Mouse (Mus musculus) limb, embryonic 11.5 days (tissue): ENCODE data around the gene Rad52. TPM values are rescaled to one million over a fixed set of nuclear protein-coding genes. Genes with fewer than 3 reads are reported as not detected.

Source experiments
- ATAC-seq: fragments of 200-750 bp; cut with Nextera tagmentation; 2 replicates; pipeline ENCODE4 v1.8.0; 2017; ENCODE audit warnings: low read depth; ENCODE audit not compliant: insufficient number of reproducible peaks, low FRiP score, low TSS enrichment
- DNase-seq: peaks from one replicate; pipeline ENCODE4 v3.0.0-alpha.2; 2015; ENCODE audit warnings: low spot score
- H3K27ac ChIP-seq: fragments of 300-500 bp; sonication (generic); replicated peaks from 2 replicates; pipeline ENCODE4 v1.5.1; 2014; ENCODE audit warnings: low read depth, mild to moderate bottlenecking, low read length
- H3K27me3 ChIP-seq: fragments of 300-500 bp; sonication (generic); 2 replicates; pipeline ENCODE4 v1.6.1; 2014; ENCODE audit warnings: mild to moderate bottlenecking, low read length, mixed read lengths; ENCODE audit not compliant: control insufficient read depth, insufficient read depth
- H3K36me3 ChIP-seq: fragments of 300-500 bp; sonication (generic); 2 replicates; pipeline ENCODE4 v1.6.1; 2014; ENCODE audit warnings: mild to moderate bottlenecking, low read length, moderate library complexity, mixed read lengths; ENCODE audit not compliant: control insufficient read depth, insufficient read depth
- H3K4me1 ChIP-seq: fragments of 300-500 bp; sonication (generic); 2 replicates; pipeline ENCODE4 v1.6.1; 2014; ENCODE audit warnings: low read length, mixed read lengths; ENCODE audit not compliant: control insufficient read depth, insufficient read depth
- H3K4me2 ChIP-seq: fragments of 300-500 bp; sonication (generic); 2 replicates; pipeline ENCODE4 v1.6.1; 2014; ENCODE audit warnings: low read depth, mild to moderate bottlenecking, moderate library complexity; ENCODE audit not compliant: severe bottlenecking
- H3K4me3 ChIP-seq: fragments of 300-500 bp; sonication (generic); 2 replicates; pipeline ENCODE4 v1.5.1; 2014; ENCODE audit warnings: low read depth, low read length
- H3K9ac ChIP-seq: fragments of 300-500 bp; sonication (generic); 2 replicates; pipeline ENCODE4 v1.6.1; 2014; ENCODE audit warnings: mild to moderate bottlenecking, low read length
- H3K9me3 ChIP-seq: fragments of 300-500 bp; sonication (generic); 2 replicates; pipeline ENCODE4 v1.6.1; 2016; ENCODE audit warnings: low read length; ENCODE audit not compliant: control insufficient read depth
- WGBS: fragments of 180-500 bp; shearing (Covaris S2); extraction: QIAGEN DNeasy Blood & Tissue Kit; methylation state at CpG from one replicate; pipeline ENCODE4 v1.1.7; 2014; 5-methylcytosine and 5-hydroxymethylcytosine counted together
- polyA plus RNA-seq: library from polyadenylated mRNA; unstranded; fragments of >200 nt; fragmentation: Nextera tagmentation; extraction: Ambion mirVana; gene quantifications from 2 replicates; pipeline ENCODE4 v1.2.1, GENCODE M21; 2014

Rad52 gene
- polyA plus RNA-seq, 1 experiment from 2014 or later: 24.2 TPM

DNA sequence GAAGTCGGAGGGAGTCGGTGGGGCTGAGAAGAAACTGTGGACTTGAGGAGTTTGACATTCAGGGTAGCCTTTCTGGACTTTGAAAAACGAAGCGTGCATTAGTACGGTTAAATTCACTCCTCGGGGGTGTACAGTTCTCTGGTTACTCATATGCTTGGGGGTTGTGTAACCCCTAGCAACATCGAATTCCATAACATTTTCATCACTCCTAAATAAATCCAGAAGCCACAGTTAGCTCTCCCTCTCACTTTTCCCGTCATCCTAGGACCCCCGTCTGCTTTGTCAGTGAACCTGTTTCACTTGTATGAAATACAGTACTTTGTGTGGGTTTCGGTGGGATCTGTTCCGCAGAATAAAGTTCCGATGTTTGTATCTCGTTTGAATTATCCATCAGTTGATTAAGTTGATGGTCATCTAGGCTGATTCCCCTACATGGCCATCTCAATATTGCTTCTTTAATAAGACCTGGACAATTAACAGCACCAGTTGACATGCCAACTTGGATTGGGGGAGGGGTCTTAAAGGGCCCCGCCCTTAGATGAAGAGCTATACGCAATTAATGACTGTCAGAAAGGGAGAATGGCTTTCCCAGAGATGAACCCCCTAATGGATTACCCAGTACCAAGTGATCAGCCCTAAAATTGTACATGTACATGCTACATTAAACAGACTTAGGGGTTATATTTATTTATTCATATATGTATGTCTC lies 737 bp downstream of the Rad52 start:
- no peaks in the 10 kb centered on the region for H3K36me3 ChIP-seq
- H3K9ac ChIP-seq: peak overlapping the region; percentile 91
- H3K4me3 ChIP-seq: peak overlapping the region; percentile 88
- H3K9me3 ChIP-seq: no peaks in the 10 kb centered on the region
- peak overlapping the region; percentile 63 for H3K4me2 ChIP-seq
- no peak for ATAC-seq
- no peak for DNase-seq
- WGBS: 26% methylated on average over 15 of the region's 15 CpGs
- H3K4me1 ChIP-seq: 0 out of 2 replicates have a peak, but pooled peaks cover 4% of the 10 kb centered on the region
- H3K27me3 ChIP-seq: no peaks in the 10 kb centered on the region
- peak overlapping the region; percentile 74; the same call in 1 of the 2 replicates for H3K27ac ChIP-seq

DNA sequence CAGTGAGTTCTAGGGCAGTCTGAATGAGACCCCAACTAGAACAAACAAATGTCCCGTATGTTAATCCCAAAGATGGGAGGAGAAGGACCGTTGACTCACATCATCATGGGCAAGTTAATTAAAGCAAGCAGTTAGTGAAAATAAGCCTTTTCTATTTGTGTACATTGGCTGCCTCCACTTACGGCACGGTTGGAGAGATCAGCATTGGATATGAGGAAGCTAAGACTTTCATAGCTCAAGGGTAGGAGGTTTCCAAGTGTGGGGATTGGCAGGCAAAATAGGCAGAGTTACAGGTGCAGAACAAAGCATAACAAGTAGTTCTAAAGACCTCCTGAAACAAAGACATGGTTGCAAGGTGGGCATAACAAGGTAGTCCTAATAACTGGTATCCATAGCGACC lies 3.0 kb downstream of the Rad52 start:
- 94% methylated on average over 5 of the region's 5 CpGs for WGBS
- H3K4me1 ChIP-seq: 0 out of 2 replicates have a peak, but pooled peaks cover 4% of the 10 kb centered on the region
- no peak overlapping the region for H3K27ac ChIP-seq
- H3K4me3 ChIP-seq: no peak overlapping the region
- H3K36me3 ChIP-seq: no peaks in the 10 kb centered on the region
- H3K27me3 ChIP-seq: no peaks in the 10 kb centered on the region
- H3K9me3 ChIP-seq: no peaks in the 10 kb centered on the region
- H3K4me2 ChIP-seq: no peak overlapping the region
- no peak for ATAC-seq
- DNase-seq: no peak
- H3K9ac ChIP-seq: no peak overlapping the region

DNA sequence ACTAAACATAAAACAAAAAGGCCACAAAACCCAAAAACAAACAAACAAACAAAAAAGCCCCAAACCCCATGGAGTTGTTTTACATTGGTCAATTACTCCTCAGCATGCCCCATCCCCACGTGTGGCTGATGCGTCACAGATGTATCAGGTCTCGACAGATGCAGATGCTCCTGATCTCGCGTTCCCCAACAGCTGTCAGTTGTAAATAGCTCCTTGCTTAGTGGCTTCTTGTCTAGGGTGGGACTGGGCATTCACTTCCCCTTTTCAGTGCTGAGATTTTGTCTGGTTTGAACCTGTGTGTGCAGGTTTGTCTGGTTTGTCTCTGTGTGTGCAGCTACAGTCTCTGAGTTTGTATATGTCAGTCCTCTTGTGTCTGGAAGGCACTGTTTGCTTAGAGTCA lies 9.5 kb downstream of the Rad52 start:
- H3K4me3 ChIP-seq: no peak overlapping the region
- no peak overlapping the region for H3K4me2 ChIP-seq
- no peaks in the 10 kb centered on the region for H3K4me1 ChIP-seq
- 79% methylated on average over 5 of the region's 5 CpGs for WGBS
- no peak overlapping the region for H3K27ac ChIP-seq
- ATAC-seq (no peak), DNase-seq (no peak)
- no peaks in the 10 kb centered on the region for H3K9me3 ChIP-seq
- no peaks in the 10 kb centered on the region for H3K27me3 ChIP-seq
- H3K9ac ChIP-seq: no peak overlapping the region
- H3K36me3 ChIP-seq: peaks cover 2% of the 10 kb centered on the region; the same call in 1 of the 2 replicates

DNA sequence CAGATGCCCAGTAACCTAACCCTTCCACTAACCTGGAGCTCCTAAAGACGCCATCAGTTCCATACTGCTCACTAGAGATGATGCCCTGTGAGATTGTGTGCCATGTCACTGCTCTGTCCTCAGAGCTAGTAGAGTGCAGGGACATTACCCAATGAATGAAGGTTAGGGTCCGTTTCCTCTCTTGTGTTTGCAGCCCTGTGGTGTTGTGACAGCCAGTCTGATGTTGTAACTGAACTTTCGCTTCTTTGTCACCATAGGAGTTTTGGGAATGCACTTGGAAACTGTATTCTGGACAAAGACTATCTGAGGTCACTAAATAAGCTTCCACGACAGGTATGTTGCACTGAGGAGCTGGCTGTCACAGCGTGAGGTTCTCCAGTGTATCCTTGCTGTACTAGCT lies 13.2 kb downstream of the Rad52 start:
- no peak overlapping the region for H3K4me3 ChIP-seq
- 92% methylated on average over 5 of the region's 5 CpGs for WGBS

DNA sequence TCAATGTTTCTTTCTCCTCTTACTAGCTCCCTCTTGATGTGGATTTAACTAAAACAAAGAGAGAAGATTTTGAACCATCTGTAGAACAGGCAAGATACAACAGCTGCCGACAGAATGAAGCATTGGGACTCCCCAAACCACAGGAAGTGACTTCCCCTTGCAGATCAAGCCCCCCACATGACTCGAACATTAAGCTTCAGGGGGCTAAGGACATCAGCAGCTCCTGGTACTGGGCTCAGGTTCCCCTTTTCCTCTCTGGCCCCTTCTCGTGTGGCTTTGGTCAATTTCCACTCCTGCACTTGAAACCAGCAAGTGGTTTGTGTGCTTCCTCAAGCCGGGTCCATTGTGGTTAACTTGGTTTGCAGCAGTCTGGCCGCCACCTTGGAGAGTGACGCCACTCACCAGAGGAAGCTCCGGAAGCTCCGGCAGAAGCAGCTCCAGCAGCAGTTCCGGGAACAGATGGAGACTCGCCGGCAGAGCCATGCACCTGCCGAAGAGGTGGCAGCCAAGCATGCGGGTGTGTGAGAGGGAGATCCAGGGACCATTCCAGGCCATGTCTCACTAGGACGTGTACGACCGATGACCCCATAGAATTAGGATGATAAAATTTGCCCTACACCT lies 16.2 kb downstream of the Rad52 start:
- H3K9ac ChIP-seq: no peak overlapping the region
- WGBS: 92% methylated on average over 16 of the region's 16 CpGs
- H3K4me1 ChIP-seq: no peaks in the 10 kb centered on the region
- H3K27me3 ChIP-seq: no peaks in the 10 kb centered on the region
- peaks cover 14% of the 10 kb centered on the region for H3K36me3 ChIP-seq
- ATAC-seq (no peak), DNase-seq (no peak)
- no peak overlapping the region for H3K4me3 ChIP-seq
- no peaks in the 10 kb centered on the region for H3K9me3 ChIP-seq
- no peak overlapping the region for H3K4me2 ChIP-seq
- H3K27ac ChIP-seq: no peak overlapping the region

More for the DNA sequence above, 13.2 kb downstream of the Rad52 start:
- H3K9ac ChIP-seq: no peak overlapping the region
- no peaks in the 10 kb centered on the region for H3K4me1 ChIP-seq
- no peaks in the 10 kb centered on the region for H3K9me3 ChIP-seq
- H3K27ac ChIP-seq: no peak overlapping the region
- ATAC-seq (no peak), DNase-seq (no peak)
- peaks cover 13% of the 10 kb centered on the region for H3K36me3 ChIP-seq
- no peaks in the 10 kb centered on the region for H3K27me3 ChIP-seq
- H3K4me2 ChIP-seq: no peak overlapping the region

DNA sequence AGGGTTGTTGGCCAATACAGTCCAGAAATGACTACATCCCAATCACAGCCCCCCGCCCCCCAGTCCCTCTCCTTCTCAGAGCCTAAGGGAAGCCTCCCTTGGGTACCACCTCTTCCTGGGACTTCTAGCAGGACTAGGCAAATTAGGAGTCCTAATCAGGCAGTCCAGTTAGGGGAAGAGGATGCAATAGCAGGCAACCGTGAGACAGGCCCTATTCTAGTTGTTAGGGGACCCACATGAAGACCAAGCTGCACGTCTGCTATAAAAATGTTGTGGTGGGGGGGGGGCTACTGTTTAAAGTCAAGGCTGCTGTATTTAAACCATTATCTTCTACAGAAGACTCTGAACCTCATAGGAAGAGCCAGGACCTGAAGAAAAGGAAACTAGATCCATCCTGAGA lies 19.6 kb downstream of the Rad52 start:
- no peak overlapping the region for H3K27ac ChIP-seq
- no peaks in the 10 kb centered on the region for H3K27me3 ChIP-seq
- H3K4me1 ChIP-seq: no peaks in the 10 kb centered on the region
- DNase-seq (no peak), ATAC-seq (no peak)
- no peak overlapping the region for H3K4me2 ChIP-seq
- 84% methylated on average over 3 of the region's 3 CpGs for whole genome bisulfite sequencing
- no peak overlapping the region for H3K9ac ChIP-seq
- peaks cover 24% of the 10 kb centered on the region for H3K36me3 ChIP-seq
- no peak overlapping the region for H3K4me3 ChIP-seq
- no peaks in the 10 kb centered on the region for H3K9me3 ChIP-seq

DNA sequence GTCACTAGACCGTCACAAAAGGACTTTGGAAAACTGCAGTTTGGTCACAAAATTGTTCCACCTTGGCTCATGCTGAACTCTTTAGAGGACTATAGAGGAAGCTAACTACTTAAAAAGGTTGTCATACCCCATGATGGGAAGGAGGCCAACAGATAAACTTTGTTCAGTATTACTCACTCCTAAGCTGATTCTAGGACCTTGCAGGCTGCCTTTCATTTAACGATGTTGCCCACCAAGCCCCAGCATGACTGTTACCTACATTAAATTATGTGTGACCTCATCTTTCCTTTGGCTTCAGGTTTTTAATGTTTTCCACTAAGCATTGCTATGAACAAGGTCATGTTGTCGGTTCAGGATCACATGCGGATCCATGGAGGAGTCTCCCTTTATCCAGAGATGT lies 20.0 kb downstream of the Rad52 start:
- 92% methylated on average over 4 of the region's 4 CpGs for WGBS
- Histone ChIP-seq H3K27ac (no peak overlapping the region), H3K4me2 (no peak overlapping the region), H3K4me1 (no peaks in the 10 kb centered on the region), H3K27me3 (no peaks in the 10 kb centered on the region), H3K9me3 (no peaks in the 10 kb centered on the region), H3K4me3 (no peak overlapping the region), H3K9ac (no peak overlapping the region), H3K36me3 (peaks cover 21% of the 10 kb centered on the region)
- no peak for DNase-seq
- ATAC-seq: no peak

DNA sequence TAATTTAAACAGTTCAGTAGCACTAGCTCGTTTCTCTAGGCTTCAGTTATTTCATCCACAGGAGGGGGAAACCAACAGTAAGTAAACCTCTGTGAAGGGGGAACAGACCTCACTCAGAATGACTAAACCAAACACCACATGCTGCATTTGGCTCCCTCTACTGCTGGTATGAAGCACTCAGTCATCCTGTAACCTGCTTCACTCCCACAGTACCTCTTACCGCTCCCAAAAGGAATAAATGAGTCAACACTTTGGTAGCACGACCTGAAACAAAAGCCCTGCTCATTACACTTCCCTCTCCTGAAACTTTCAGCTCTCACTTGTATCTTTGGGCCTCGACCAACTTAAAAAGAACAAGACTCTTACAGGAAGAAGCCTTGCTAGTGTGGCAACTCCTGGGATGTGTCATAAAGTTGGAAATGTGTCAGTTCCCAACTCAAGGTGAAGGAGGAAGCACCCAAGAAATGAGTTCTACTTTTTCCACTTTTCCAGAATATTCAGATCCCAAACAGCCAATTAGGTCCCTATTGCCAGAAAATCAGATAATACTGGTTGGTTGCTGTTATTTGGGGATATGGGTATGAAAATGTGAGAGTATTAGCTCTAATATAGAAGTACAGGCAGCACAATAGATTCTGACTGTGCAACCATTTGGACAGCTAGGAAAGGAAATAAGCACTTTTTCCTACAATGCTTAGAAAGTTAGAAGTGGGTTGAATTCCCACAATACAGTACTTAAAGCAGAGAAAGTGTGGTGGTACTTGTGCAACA lies 21.9 kb downstream of the Rad52 start:
- Histone ChIP-seq H3K36me3 (peaks cover 16% of the 10 kb centered on the region), H3K27me3 (no peaks in the 10 kb centered on the region), H3K4me1 (no peaks in the 10 kb centered on the region), H3K27ac (no peak overlapping the region), H3K4me2 (no peak overlapping the region), H3K9me3 (no peaks in the 10 kb centered on the region), H3K9ac (no peak overlapping the region), H3K4me3 (no peak overlapping the region)
- ATAC-seq: no peak
- 57% methylated on average over 4 of the region's 4 CpGs for WGBS
- DNase-seq: no peak
